Mouse (Mus musculus): Measurements from ENCODE around the gene Golga5.

DNA sequence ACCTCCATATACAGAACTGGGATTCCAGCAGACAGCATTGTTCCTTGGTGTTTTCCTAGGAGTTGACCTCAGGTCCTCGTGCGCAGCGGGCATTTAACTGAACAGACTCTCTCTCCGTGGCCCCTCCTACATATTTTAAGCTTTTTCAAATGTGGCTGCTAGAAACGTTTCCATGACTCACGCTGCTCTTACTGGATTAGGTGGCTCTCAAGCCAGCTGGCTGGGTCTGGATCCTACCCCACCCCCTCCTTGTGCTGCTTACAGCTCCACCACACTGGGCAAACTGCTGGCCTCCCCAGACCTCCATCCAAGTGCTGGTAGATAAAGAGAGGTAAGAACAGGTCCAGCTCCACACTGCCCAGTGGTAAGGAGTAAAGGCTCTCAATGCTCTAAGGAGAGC is 46.9 kb upstream of the Golga5 start:
- TF ChIP-seq EP300 (IDR thresholded peaks at IDR 0.05; ENCODE audit: low read depth) (no peak; the same call in 1 of the 2 replicates), CTCF (IDR thresholded peaks at IDR 0.05; ENCODE audit: low read depth) (no peak)

Measured in heart, postnatal 0 days (tissue).